15 mouse cellular contexts compared by ENCODE assay signal in the genomic region with DNA sequence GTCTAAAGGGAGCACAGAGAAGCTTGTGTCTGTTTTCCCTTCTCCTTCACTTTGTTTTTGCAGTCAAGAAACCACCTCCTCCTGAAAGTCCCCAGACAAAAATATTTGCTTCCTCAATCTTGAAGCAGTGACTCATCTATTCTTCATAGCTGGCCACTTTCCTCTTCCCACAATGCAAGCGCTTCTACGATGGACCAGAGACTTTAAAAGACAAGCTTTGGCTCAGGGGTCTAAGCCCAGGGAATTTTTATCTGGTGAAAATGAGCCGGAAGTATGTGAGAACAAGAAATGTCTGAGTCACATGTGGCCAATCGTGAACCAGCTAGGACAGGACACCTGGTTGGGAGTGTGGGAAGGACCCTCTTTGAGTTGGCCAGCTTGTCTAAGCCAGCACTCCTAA. TPM values are rescaled to one million over a fixed set of nuclear protein-coding genes. Genes with fewer than 3 reads are reported as not detected.
DNase-seq lines count a peak whose midpoint lies in the region; ATAC-seq and TF ChIP-seq lines count a peak whose summit lies in the region.
"Had no signal": no experiment of that assay in that cellular context is flagged by ENCODE, and none has a peak within 500 bp of the region (broad histone marks: within the 10 kb centered on the region; RNA-seq: fewer than 3 reads in every experiment).

No protein-coding gene starts in this region.

- H3K4me1 ChIP-seq in liver, adult 2 months (ENCODE audit: control insufficient read depth, insufficient read depth, low read length), result peaks cover 2% of the 10 kb centered on the region; the same call in 1 of the 2 replicates
- H3K4me1 ChIP-seq in liver, embryonic 11.5 days (replicated peaks; ENCODE audit: control insufficient read depth, insufficient read depth, low read length), result no peaks in the 10 kb centered on the region
- peaks cover 39% of the 10 kb centered on the region for H3K4me1 ChIP-seq in bone marrow macrophage, adult 2 months (ENCODE audit: control insufficient read depth, insufficient read depth, low read length)
- no peaks in the 10 kb centered on the region for H3K4me1 ChIP-seq in forebrain, embryonic 13.5 days
- H3K4me1 ChIP-seq: lung, embryonic 15.5 days had no signal

- WGBS in liver, adult 2 months, result 65% methylated on average over 4 of the region's 4 CpGs
- WGBS in liver, embryonic 11.5 days, result 42% methylated on average over 4 of the region's 4 CpGs
- 84% methylated on average over 4 of the region's 4 CpGs for WGBS in forebrain, embryonic 13.5 days

- DNase-seq in gastrocnemius, adult 2 months, result no peak
- DNase-seq in gastrocnemius, postnatal 14 days, result no peak
- DNase-seq in liver, adult 2 months (ENCODE audit: extremely low read depth, low read depth, low spot score), result peak; percentile 30
- DNase-seq in liver, embryonic 11.5 days (ENCODE audit: low spot score), result no peak
- DNase-seq in adrenal gland, adult (ENCODE audit: inconsistent age in 2 of 2, low spot score in 1 of 2), result no peak
- DNase-seq: embryo, embryonic 11 days; gastrocnemius, postnatal 25 days; kidney, postnatal 14 days; right cerebral cortex, postnatal 4 days had no signal

- no peak for ATAC-seq in liver, embryonic 11.5 days (replicated peaks; ENCODE audit: low FRiP score)
- ATAC-seq in megakaryocyte progenitor cell, adult 5-6 weeks (replicated peaks; ENCODE audit: poor library complexity), result peak; percentile 77
- ATAC-seq in forebrain, embryonic 13.5 days, result no peak

- intact Hi-C loops in gastrocnemius, adult 2 months (cut with DNase I), result no loop called here
- intact Hi-C loops in gastrocnemius, postnatal 14 days (cut with DNase I; ENCODE audit: low total_unique reads), result no loop called here

- no peaks in the 10 kb centered on the region for H3K36me3 ChIP-seq in liver, adult 2 months (ENCODE audit: control insufficient read depth, insufficient read depth, low read length)
- H3K36me3 ChIP-seq in liver, embryonic 11.5 days (ENCODE audit: control insufficient read depth, insufficient read depth, low read length), result no peaks in the 10 kb centered on the region
- no peaks in the 10 kb centered on the region for H3K36me3 ChIP-seq in forebrain, embryonic 13.5 days (ENCODE audit: poor library complexity, severe bottlenecking)
- H3K36me3 ChIP-seq: lung, embryonic 15.5 days had no signal

- no peaks in the 10 kb centered on the region for H3K79me2 ChIP-seq in liver, adult 2 months (ENCODE audit: control insufficient read depth, insufficient read depth, low read length)

- H3K4me3 ChIP-seq in gastrocnemius, adult 2 months, result no peak overlapping the region
- H3K4me3 ChIP-seq in liver, adult 2 months (ENCODE audit: insufficient read depth, low read depth, low read length), result no peak overlapping the region
- no peak overlapping the region for H3K4me3 ChIP-seq in liver, embryonic 11.5 days (ENCODE audit: low read depth, low read length)
- H3K4me3 ChIP-seq in bone marrow macrophage, adult 2 months (ENCODE audit: insufficient read depth, low read length), result peak overlapping the region; percentile 33
- H3K4me3 ChIP-seq in forebrain, embryonic 13.5 days, result no peak overlapping the region
- H3K4me3 ChIP-seq: lung, embryonic 15.5 days had no signal

- TF ChIP-seq POLR2A in liver, adult 2 months (IDR thresholded peaks at IDR 0.05; ENCODE audit: extremely low read depth, insufficient read depth, low read length), result no peak
- no peak for TF ChIP-seq POLR2A in bone marrow macrophage, adult 2 months (IDR thresholded peaks at IDR 0.05; ENCODE audit: borderline replicate concordance, low read depth, low read length)

- H3K27ac ChIP-seq in gastrocnemius, adult 2 months, result peak overlapping the region; percentile 82
- H3K27ac ChIP-seq in liver, adult 2 months (replicated peaks; ENCODE audit: insufficient read depth, low read depth, low read length), result peak overlapping the region; percentile 48
- H3K27ac ChIP-seq in liver, embryonic 11.5 days (ENCODE audit: low read depth, low read length), result no peak overlapping the region
- H3K27ac ChIP-seq in bone marrow macrophage, adult 2 months (ENCODE audit: insufficient read depth, low read depth, low read length), result peak overlapping the region; percentile 100
- no peak overlapping the region for H3K27ac ChIP-seq in forebrain, embryonic 13.5 days
- H3K27ac ChIP-seq: lung, embryonic 15.5 days had no signal

- TF ChIP-seq CTCF in gastrocnemius, adult 2 months (IDR thresholded peaks at IDR 0.05), result no peak
- TF ChIP-seq CTCF in liver, adult 2 months (IDR thresholded peaks at IDR 0.05; ENCODE audit: low read depth, low read length), result no peak
- TF ChIP-seq CTCF in bone marrow macrophage, adult 2 months (IDR thresholded peaks at IDR 0.05; ENCODE audit: low read depth, low read length), result no peak

- H3K9ac ChIP-seq in liver, adult 2 months (ENCODE audit: low read depth, low read length), result no peak overlapping the region
- H3K9ac ChIP-seq in liver, embryonic 11.5 days (ENCODE audit: low read depth, low read length), result no peak overlapping the region
- H3K9ac ChIP-seq in forebrain, embryonic 13.5 days, result no peak overlapping the region
- H3K9ac ChIP-seq: lung, embryonic 15.5 days had no signal

- no peaks in the 10 kb centered on the region for H3K9me3 ChIP-seq in liver, embryonic 11.5 days (ENCODE audit: control insufficient read depth, low read length)
- H3K9me3 ChIP-seq in forebrain, embryonic 13.5 days (replicated peaks), result no peaks in the 10 kb centered on the region
- H3K9me3 ChIP-seq: lung, embryonic 15.5 days had no signal

- no peaks in the 10 kb centered on the region for H3K27me3 ChIP-seq in liver, adult 2 months (ENCODE audit: control insufficient read depth, insufficient read depth, low read length)
- no peaks in the 10 kb centered on the region for H3K27me3 ChIP-seq in liver, embryonic 11.5 days (replicated peaks; ENCODE audit: control insufficient read depth, insufficient read depth, low read length)
- H3K27me3 ChIP-seq in forebrain, embryonic 13.5 days, result no peaks in the 10 kb centered on the region
- H3K27me3 ChIP-seq: lung, embryonic 15.5 days had no signal

- H3K4me2 ChIP-seq in liver, embryonic 11.5 days, result no peak overlapping the region
- H3K4me2 ChIP-seq in forebrain, embryonic 13.5 days, result no peak overlapping the region
- H3K4me2 ChIP-seq: lung, embryonic 15.5 days had no signal

RNA-seq across cellular contexts. Expression of gene Ifngr1, which starts 21.5 kb away (rescaled TPM):
- total RNA-seq in gastrocnemius, adult 2 months (2021), result 10 to 100 TPM; 25.4 to 31.8 TPM
- 10 to 100 TPM; 30.3 to 46.9 TPM for total RNA-seq in gastrocnemius, postnatal 14 days (2021)
- total RNA-seq in liver, adult 2 months (2014; rRNA removed), result 16.8 and 18.6 TPM in 2 replicates
- 7.1 and 9.0 TPM in 2 replicates for polyA plus RNA-seq in liver, adult 2 months (2012; rRNA removed)
- 53.7 and 61.1 TPM in 2 replicates for polyA plus RNA-seq in liver, embryonic 11.5 days (2014; fragmentation: Nextera tagmentation; extraction: Ambion mirVana)
- 346 and 347 TPM in 2 replicates for polyA plus RNA-seq in bone marrow macrophage, adult 2 months (2012; ENCODE audit: insufficient read depth, insufficient read length, missing spikeins)
- 384 and 439 TPM in 2 replicates for total RNA-seq in megakaryocyte progenitor cell, adult 5-6 weeks (2015)
- 295 and 330 TPM in 2 replicates for total RNA-seq in megakaryocyte progenitor cell, adult 5-6 weeks (2017)
- polyA plus RNA-seq in forebrain, embryonic 13.5 days (2015; fragmentation: Nextera tagmentation; extraction: Ambion mirVana), result 15.2 and 17.0 TPM in 2 replicates

RNA-seq across cellular contexts. Expression of gene Il22ra2, which starts 51.5 kb away (rescaled TPM):
- not detected for total RNA-seq in gastrocnemius, adult 2 months (2021)
- not detected for total RNA-seq in gastrocnemius, postnatal 14 days (2021)
- not detected in 2 replicates for total RNA-seq in liver, adult 2 months (2014; rRNA removed)
- not detected in 2 replicates for polyA plus RNA-seq in liver, adult 2 months (2012; rRNA removed)
- polyA plus RNA-seq in liver, embryonic 11.5 days (2014; fragmentation: Nextera tagmentation; extraction: Ambion mirVana), result not detected in 2 replicates
- polyA plus RNA-seq in bone marrow macrophage, adult 2 months (2012; ENCODE audit: insufficient read depth, insufficient read length, missing spikeins), result not detected in 2 replicates
- 4.3 and 4.6 TPM in 2 replicates for total RNA-seq in megakaryocyte progenitor cell, adult 5-6 weeks (2015)
- total RNA-seq in megakaryocyte progenitor cell, adult 5-6 weeks (2017), result 3.2 and 7.7 TPM in 2 replicates
- polyA plus RNA-seq in forebrain, embryonic 13.5 days (2015; fragmentation: Nextera tagmentation; extraction: Ambion mirVana), result not detected in 2 replicates
- total RNA-seq: gastrocnemius, postnatal 25 days; left cerebral cortex, postnatal 14 days; midbrain, postnatal 0 days had no signal
- polyA plus RNA-seq: midbrain, postnatal 0 days had no signal

Comparison
In these comparisons a context has a peak if more than half of its experiments do, and no peak if none do; other contexts are left out.
1. H3K27ac ChIP-seq: peak in gastrocnemius, adult 2 months (single experiment), liver, adult 2 months (single experiment) and bone marrow macrophage, adult 2 months (single experiment); none in liver, embryonic 11.5 days (single experiment) and forebrain, embryonic 13.5 days (single experiment).
2. RNA of gene Ifngr1, which starts 21.5 kb away (total RNA-seq): 295 to 439 TPM in megakaryocyte progenitor cell, adult 5-6 weeks; 30.3 to 46.9 TPM in gastrocnemius, postnatal 14 days, 25.4 to 31.8 TPM in gastrocnemius, adult 2 months and 16.8 to 18.6 TPM in liver, adult 2 months; every median in the first group is over 4 times any median in the second.